In the genomic region with DNA sequence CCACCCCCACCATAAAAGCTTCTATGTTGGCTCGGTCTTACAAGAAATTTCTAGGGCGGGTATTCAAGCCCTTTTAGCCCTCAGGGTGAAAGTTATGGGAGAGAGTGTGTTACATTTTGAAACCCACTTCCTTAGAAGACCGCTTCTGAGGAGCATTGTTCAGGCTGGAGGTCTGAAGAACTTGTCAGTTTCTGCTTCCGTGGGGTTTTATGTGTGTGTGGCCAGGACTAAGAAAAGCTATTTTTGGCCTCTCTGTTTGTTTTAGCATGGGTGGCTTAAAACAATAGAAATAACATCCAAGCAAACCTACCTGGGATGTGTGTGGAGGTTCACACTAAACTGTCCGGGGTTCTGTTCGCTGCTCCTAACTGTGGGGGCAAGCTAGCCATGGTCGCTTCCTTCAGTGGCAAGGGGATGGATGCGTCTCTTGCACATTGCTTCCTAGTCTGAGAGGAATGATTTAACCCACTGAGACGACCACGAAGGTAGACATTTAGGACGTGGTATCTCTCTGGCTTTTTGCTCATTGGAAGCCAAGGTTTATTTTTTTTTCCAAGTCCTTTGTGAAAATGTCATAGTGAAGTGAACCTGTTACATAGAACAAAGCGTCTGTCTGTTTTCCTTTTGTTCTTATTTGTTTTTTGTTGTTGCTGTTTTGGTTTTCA, we compare ENCODE assay signal across 19 mouse cellular contexts.
DNase-seq lines count a peak whose midpoint lies in the region; ATAC-seq lines count a peak whose summit lies in the region.
"Had no signal": no experiment of that assay in that cellular context is flagged by ENCODE, and none has a peak within 500 bp of the region (broad histone marks: within the 10 kb centered on the region; RNA-seq: fewer than 3 reads in every experiment).

No protein-coding gene starts in this region.

- 0 out of 2 replicates have a peak, but pooled peaks cover 3% of the 10 kb centered on the region for H3K4me1 ChIP-seq in heart, embryonic 16.5 days (ENCODE audit: control insufficient read depth, insufficient read depth, low read length)
- 0 out of 2 replicates have a peak, but pooled peaks cover 2% of the 10 kb centered on the region for H3K4me1 ChIP-seq in heart, embryonic 12.5 days (replicated peaks)

- no peak overlapping the region for H3K4me3 ChIP-seq in heart, embryonic 16.5 days (ENCODE audit: low read length)
- H3K4me3 ChIP-seq in heart, embryonic 12.5 days, result no peak overlapping the region
- H3K4me3 ChIP-seq: embryonic facial prominence, embryonic 12.5 days; forebrain, embryonic 15.5 days; heart, embryonic 15.5 days; hindbrain, embryonic 10.5 days; hindbrain, embryonic 15.5 days had no signal

- H3K9me3 ChIP-seq in heart, embryonic 16.5 days (replicated peaks; ENCODE audit: control insufficient read depth, low read length), result no peaks in the 10 kb centered on the region
- no peaks in the 10 kb centered on the region for H3K9me3 ChIP-seq in heart, embryonic 12.5 days (replicated peaks)
- H3K9me3 ChIP-seq: embryonic facial prominence, embryonic 12.5 days; forebrain, embryonic 15.5 days; heart, embryonic 15.5 days; hindbrain, embryonic 10.5 days; hindbrain, embryonic 15.5 days had no signal

- H3K9ac ChIP-seq in heart, embryonic 16.5 days (ENCODE audit: low read length), result no peak overlapping the region
- H3K9ac ChIP-seq in heart, embryonic 12.5 days, result no peak overlapping the region
- H3K9ac ChIP-seq: embryonic facial prominence, embryonic 12.5 days; forebrain, embryonic 15.5 days; heart, embryonic 15.5 days; hindbrain, embryonic 15.5 days had no signal

- WGBS in heart, embryonic 16.5 days, result 65% methylated on average over 12 of the region's 12 CpGs
- WGBS in heart, embryonic 12.5 days, result 68% methylated on average over 12 of the region's 12 CpGs

- ATAC-seq in heart, embryonic 16.5 days (replicated peaks; ENCODE audit: extremely low read depth, insufficient read depth, low FRiP score), result no peak
- no peak for ATAC-seq in heart, embryonic 12.5 days (ENCODE audit: insufficient number of reproducible peaks, low FRiP score)
- ATAC-seq: forebrain, embryonic 15.5 days had no signal

- no peaks in the 10 kb centered on the region for H3K27me3 ChIP-seq in heart, embryonic 16.5 days (ENCODE audit: control insufficient read depth, insufficient read depth, low read length)
- H3K27me3 ChIP-seq in heart, embryonic 12.5 days (replicated peaks), result peaks cover 13% of the 10 kb centered on the region; the same call in 1 of the 2 replicates
- H3K27me3 ChIP-seq: forebrain, embryonic 15.5 days had no signal

- no peaks in the 10 kb centered on the region for H3K36me3 ChIP-seq in heart, embryonic 16.5 days (ENCODE audit: control insufficient read depth, insufficient read depth)
- H3K36me3 ChIP-seq in heart, embryonic 12.5 days, result no peaks in the 10 kb centered on the region
- H3K36me3 ChIP-seq: embryonic facial prominence, embryonic 12.5 days; forebrain, embryonic 15.5 days; heart, embryonic 15.5 days; hindbrain, embryonic 10.5 days; hindbrain, embryonic 15.5 days had no signal

- H3K4me2 ChIP-seq in heart, embryonic 16.5 days (ENCODE audit: low read depth, low read length), result no peak overlapping the region
- H3K4me2 ChIP-seq in heart, embryonic 12.5 days, result no peak overlapping the region
- H3K4me2 ChIP-seq: embryonic facial prominence, embryonic 12.5 days; forebrain, embryonic 15.5 days; heart, embryonic 15.5 days; hindbrain, embryonic 15.5 days had no signal

- peak; percentile 65 for DNase-seq in thymus, postnatal 0 days (ENCODE audit: low spot score)
- DNase-seq in thymus, postnatal 36 days, result no peak
- DNase-seq in thymus, postnatal 14 days, result peak; percentile 62
- DNase-seq in left cerebral cortex, adult 11 months (ENCODE audit: low spot score), result no peak
- no peak for DNase-seq in MN1 (ENCODE audit: low spot score)
- DNase-seq: adrenal gland, postnatal 10 days; B cell, adult 2 months; cerebellum, adult 11-12 months; cerebellum, adult 9-10 months; cerebellum, postnatal 25 days; gastrocnemius, postnatal 36 days; heart, adult 11 months had no signal

- H3K27ac ChIP-seq in heart, embryonic 16.5 days (ENCODE audit: low read length), result peak overlapping the region; percentile 27; the same call in 1 of the 2 replicates
- H3K27ac ChIP-seq in heart, embryonic 12.5 days (ENCODE audit: poor library complexity, severe bottlenecking), result no peak overlapping the region
- H3K27ac ChIP-seq: embryonic facial prominence, embryonic 12.5 days; forebrain, embryonic 15.5 days; heart, embryonic 15.5 days; hindbrain, embryonic 10.5 days; hindbrain, embryonic 15.5 days had no signal

Comparison
In these comparisons a context has a peak if more than half of its experiments do, and no peak if none do; other contexts are left out.
1. DNase-seq: peak in thymus, postnatal 0 days (single experiment) and thymus, postnatal 14 days (single experiment); none in thymus, postnatal 36 days (0 of 2), left cerebral cortex, adult 11 months (single experiment) and MN1 (single experiment).